10 mouse cellular contexts compared by ENCODE assay signal in genomic region chr13:101753639-101754038, GRCm38 (mm10). TPM values are rescaled to one million over a fixed set of nuclear protein-coding genes. Genes with fewer than 3 reads are reported as not detected.
DNase-seq lines count a peak whose midpoint lies in the region; ATAC-seq lines count a peak whose summit lies in the region.
"Had no signal": no experiment of that assay in that cellular context is flagged by ENCODE, and none has a peak within 500 bp of the region (broad histone marks: within the 10 kb centered on the region; RNA-seq: fewer than 3 reads in every experiment).

No protein-coding gene starts in this region.

- H3K27ac ChIP-seq in hindbrain, embryonic 15.5 days (replicated peaks) = no peak overlapping the region
- no peak overlapping the region for H3K27ac ChIP-seq in hindbrain, embryonic 12.5 days
- H3K27ac ChIP-seq: forebrain, embryonic 12.5 days; left cerebral cortex, adult 2 months had no signal

- H3K4me2 ChIP-seq in hindbrain, embryonic 15.5 days = no peak overlapping the region
- H3K4me2 ChIP-seq in hindbrain, embryonic 12.5 days (replicated peaks) = no peak overlapping the region
- H3K4me2 ChIP-seq: forebrain, embryonic 12.5 days had no signal

- H3K9ac ChIP-seq in hindbrain, embryonic 15.5 days = no peak overlapping the region
- H3K9ac ChIP-seq in hindbrain, embryonic 12.5 days = no peak overlapping the region
- H3K9ac ChIP-seq: forebrain, embryonic 12.5 days had no signal

- DNase-seq in ZHBTc4 (ENCODE audit: low read depth, low spot score) = peak; percentile 74
- peak; percentile 46 to 48 for DNase-seq in kidney, postnatal 36 days
- DNase-seq in lung, postnatal 4 days = peak; percentile 66 to 86
- no peak for DNase-seq in thymus, postnatal 4 days
- DNase-seq in embryo, embryonic 9.5 days (ENCODE audit: extremely low spot score) = no peak

- H3K4me1 ChIP-seq in hindbrain, embryonic 15.5 days (replicated peaks) = peaks cover 20% of the 10 kb centered on the region
- H3K4me1 ChIP-seq in hindbrain, embryonic 12.5 days = peaks cover 24% of the 10 kb centered on the region

- no peaks in the 10 kb centered on the region for H3K9me3 ChIP-seq in hindbrain, embryonic 15.5 days
- no peaks in the 10 kb centered on the region for H3K9me3 ChIP-seq in hindbrain, embryonic 12.5 days (replicated peaks)
- H3K9me3 ChIP-seq: forebrain, embryonic 12.5 days had no signal

- H3K36me3 ChIP-seq in hindbrain, embryonic 15.5 days = peaks cover 18% of the 10 kb centered on the region
- peaks cover 21% of the 10 kb centered on the region; the same call in 1 of the 2 replicates for H3K36me3 ChIP-seq in hindbrain, embryonic 12.5 days

- H3K27me3 ChIP-seq in hindbrain, embryonic 15.5 days = no peaks in the 10 kb centered on the region
- H3K27me3 ChIP-seq in hindbrain, embryonic 12.5 days = no peaks in the 10 kb centered on the region

- H3K4me3 ChIP-seq in hindbrain, embryonic 15.5 days = no peak overlapping the region
- no peak overlapping the region for H3K4me3 ChIP-seq in hindbrain, embryonic 12.5 days
- H3K4me3 ChIP-seq: forebrain, embryonic 12.5 days; left cerebral cortex, adult 2 months had no signal

- ATAC-seq in hindbrain, embryonic 15.5 days (ENCODE audit: low FRiP score, low read depth) = peak; percentile 46; the same call in 1 of the 2 replicates
- ATAC-seq in hindbrain, embryonic 12.5 days (ENCODE audit: low FRiP score) = no peak
- ATAC-seq in inflammation-experienced regulatory T-cells, adult 6 months = no peak

- 82% methylated on average over 6 of the region's 6 CpGs for WGBS in hindbrain, embryonic 15.5 days
- 75% methylated on average over 6 of the region's 6 CpGs for WGBS in hindbrain, embryonic 12.5 days

RNA-seq across cellular contexts. Expression of gene Pik3r1, which starts 14.4 kb away (rescaled TPM):
- 47.5 and 50.7 TPM in 2 replicates for polyA plus RNA-seq in hindbrain, embryonic 15.5 days (2015; fragmentation: Nextera tagmentation; extraction: Ambion mirVana)
- 31.4 and 34.9 TPM in 2 replicates for polyA plus RNA-seq in hindbrain, embryonic 12.5 days (2016; fragmentation: Nextera tagmentation; extraction: Ambion mirVana)
- 10 to 100 TPM; 78.0 to 94.8 (median 90.1) TPM for polyA plus RNA-seq in inflammation-experienced regulatory T-cells, adult 6 months (2017; shearing (Covaris generic))

Comparison
In these comparisons a context has a peak if more than half of its experiments do, and no peak if none do; other contexts are left out.
1. DNase-seq: peak in ZHBTc4 (single experiment), kidney, postnatal 36 days (2 of 2) and lung, postnatal 4 days (2 of 2); none in thymus, postnatal 4 days (single experiment) and embryo, embryonic 9.5 days (single experiment).